Mouse (Mus musculus): Measurements from ENCODE around the gene Ugt2b36.
A peak's percentile ranks its signal among the peaks of the same experiment; 100 is the strongest.
"Not testable (repeated sequence)": the region's sequence is repeated elsewhere in the genome, so short reads cannot be mapped to it uniquely, and the experiment has no call there.

The Ugt2b36 gene

GRCm38 (mm10) chr5:87092346-87093027, at the start of gene Ugt2b36:
Gene Ugt2b36, minus strand, starts transcription at chr5:87092555.
- no peak for DNase-seq (ENCODE audit: extremely low read depth, low read depth, low spot score)

- not testable (repeated sequence) for DNase-seq (ENCODE audit: extremely low read depth, low read depth, low spot score)
Observed at GRCm38 (mm10) chr5:87140196-87140595, 47.8 kb upstream of the Ugt2b36 start, which contains the start of gene Ugt2b5. Gene Ugt2b5, minus strand, starts transcription at chr5:87140318.

DNA sequence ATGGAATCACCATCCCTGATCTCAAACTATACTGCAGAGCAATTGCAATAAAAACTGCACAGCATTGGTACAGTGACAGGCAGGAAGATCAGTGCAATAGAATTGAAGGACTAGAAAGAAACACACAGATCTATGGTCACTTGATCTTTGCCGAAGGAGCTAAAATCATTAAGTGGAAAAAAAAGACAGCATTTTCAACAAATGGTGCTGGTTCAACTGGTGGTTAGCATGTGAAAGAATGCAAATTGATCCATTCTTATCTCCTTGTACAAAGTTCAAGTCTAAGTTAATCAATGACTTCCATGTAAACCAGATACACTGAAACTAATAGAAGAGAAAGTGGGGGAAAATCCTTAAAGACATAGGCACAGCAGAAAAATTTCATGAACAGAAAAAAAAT, 11.3 kb upstream of the Ugt2b36 start:
- DNase-seq (ENCODE audit: extremely low read depth, low read depth, low spot score): not testable (repeated sequence)

- DNase-seq (ENCODE audit: extremely low read depth, low read depth, low spot score): no peak
Observed at GRCm38 (mm10) chr5:87091111-87091510, 1.2 kb downstream of the Ugt2b36 start.

- DNase-seq (ENCODE audit: extremely low read depth, low read depth, low spot score): no peak
Observed at GRCm38 (mm10) chr5:87089264-87089663, 3.1 kb downstream of the Ugt2b36 start.

DNA sequence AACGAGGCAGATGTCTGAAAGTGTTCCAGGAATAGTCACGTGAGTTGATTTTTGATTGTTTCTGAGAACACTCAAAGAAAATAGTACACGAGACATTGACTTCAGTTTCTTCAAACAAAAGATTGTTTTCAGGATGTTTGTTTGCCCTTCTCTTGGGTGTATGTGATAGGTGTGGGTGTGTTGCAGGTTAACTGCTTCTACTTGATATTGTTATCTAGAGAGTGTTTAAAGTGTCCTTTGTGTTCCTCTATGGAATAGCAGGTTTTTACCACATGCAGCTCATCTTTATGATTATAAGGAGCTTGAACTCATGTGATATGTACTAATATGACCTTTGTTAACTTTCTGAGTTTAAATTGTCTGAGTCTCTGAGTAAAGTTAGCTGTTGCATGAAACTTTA, 6.1 kb downstream of the Ugt2b36 start:
- no peak for DNase-seq (ENCODE audit: extremely low read depth, low read depth, low spot score)

GRCm38 (mm10) chr5:87030624-87031023, 61.7 kb downstream of the Ugt2b36 start:
- no peak for DNase-seq (ENCODE audit: extremely low read depth, low read depth, low spot score)

DNA sequence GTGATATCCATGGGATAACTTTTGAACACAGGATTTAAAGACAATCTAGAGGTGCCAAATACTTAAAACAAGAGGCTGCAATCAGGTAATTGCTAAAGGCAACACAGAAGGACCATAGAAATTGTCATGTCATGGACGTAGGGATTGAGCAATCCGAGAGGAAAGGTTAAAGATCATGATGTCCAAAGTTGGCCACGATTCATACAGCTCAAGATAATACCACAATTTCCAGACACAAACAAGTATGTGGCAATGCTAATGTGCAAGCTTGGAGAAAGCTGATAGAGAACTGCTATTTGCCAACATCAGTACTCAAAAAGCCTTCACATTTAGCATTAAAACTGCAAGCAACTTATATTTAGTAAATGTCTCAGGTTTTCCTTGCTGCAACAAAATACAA, 65.0 kb downstream of the Ugt2b36 start:
- peak; percentile 43 for DNase-seq (ENCODE audit: extremely low read depth, low read depth, low spot score)

All from fat pad, adult 2 months (tissue).